Mouse (Mus musculus) layer of hippocampus, adult 11-12 months (tissue): Measurements from ENCODE around the gene Emc7.

ENCODE experiments used
- DNase-seq: peaks from one replicate; pipeline ENCODE4 v3.0.0; 2022; ENCODE audit warnings: low spot score

The Emc7 gene

GRCm38 (mm10) chr2:112476554-112476953, 21.8 kb downstream of the Emc7 start:
- no peak for DNase-seq

GRCm38 (mm10) chr2:112480669-112481068, 25.9 kb downstream of the Emc7 start, which contains the start of gene Chrm5:
Gene Chrm5, minus strand, starts transcription at chr2:112480769.
- no peak for DNase-seq

- DNase-seq = no peak
These were observed 26.8 kb downstream of the Emc7 start for GRCm38 (mm10) chr2:112481564-112481963.

GRCm38 (mm10) chr2:112482533-112483333, 27.9 kb downstream of the Emc7 start:
- DNase-seq = no peak

- no peak for DNase-seq
These were observed 28.5 kb downstream of the Emc7 start for GRCm38 (mm10) chr2:112483334-112483651.

- DNase-seq = no peak
These were observed 30.1 kb downstream of the Emc7 start for GRCm38 (mm10) chr2:112484886-112485285.

GRCm38 (mm10) chr2:112490483-112491196, 35.8 kb downstream of the Emc7 start:
- no peak for DNase-seq

- DNase-seq = no peak
These were observed 36.8 kb downstream of the Emc7 start for GRCm38 (mm10) chr2:112491629-112492028.

GRCm38 (mm10) chr2:112492431-112492855, 37.6 kb downstream of the Emc7 start:
- DNase-seq = no peak

GRCm38 (mm10) chr2:112492856-112493538, 38.2 kb downstream of the Emc7 start, which contains the start of gene Aven:
Gene Aven, plus strand, starts transcription at chr2:112492964.
- peak; percentile 79 for DNase-seq

- DNase-seq = no peak
These were observed 38.9 kb downstream of the Emc7 start for GRCm38 (mm10) chr2:112493539-112494260.

- no peak for DNase-seq
These were observed 43.1 kb downstream of the Emc7 start for GRCm38 (mm10) chr2:112497851-112498250.

- peak; percentile 80 for DNase-seq
These were observed 46.4 kb downstream of the Emc7 start for GRCm38 (mm10) chr2:112501209-112501608.

- no peak for DNase-seq
These were observed 49.2 kb downstream of the Emc7 start for GRCm38 (mm10) chr2:112503978-112504377.

- DNase-seq = no peak
These were observed 52.1 kb downstream of the Emc7 start for GRCm38 (mm10) chr2:112506841-112507435.

- no peak for DNase-seq
These were observed 52.6 kb downstream of the Emc7 start for GRCm38 (mm10) chr2:112507444-112507843.

GRCm38 (mm10) chr2:112510140-112510539, 55.3 kb downstream of the Emc7 start:
- no peak for DNase-seq

- no peak for DNase-seq
These were observed 58.2 kb downstream of the Emc7 start for GRCm38 (mm10) chr2:112513036-112513435.

- no peak for DNase-seq
These were observed 61.9 kb downstream of the Emc7 start for GRCm38 (mm10) chr2:112516728-112517127.

- no peak for DNase-seq
These were observed 62.4 kb downstream of the Emc7 start for GRCm38 (mm10) chr2:112517218-112517617.

GRCm38 (mm10) chr2:112518541-112518940, 63.7 kb downstream of the Emc7 start:
- no peak for DNase-seq
